Mouse (Mus musculus): ENCODE measurements around the gene Numb. TPM values are rescaled to one million over a fixed set of nuclear protein-coding genes. Genes with fewer than 3 reads are reported as not detected.

Gene Numb
- polyA plus RNA-seq, 1 experiment from 2014 or later, result 33.1 TPM

- no peaks in the 10 kb centered on the region for H3K27me3 ChIP-seq (replicated peaks; ENCODE audit: control insufficient read depth, insufficient read depth, low read length)
- WGBS, result 71% methylated on average over 3 of the region's 3 CpGs
Measured at GRCm38 (mm10) chr12:83830424-83830823, 91.3 kb downstream of the Numb start.

GRCm38 (mm10) chr12:83816616-83817015 is 105.1 kb downstream of the Numb start:
- Histone ChIP-seq H3K9ac (ENCODE audit: low read depth, low read length) (no peak overlapping the region), H3K27ac (replicated peaks; ENCODE audit: low read depth, low read length) (no peak overlapping the region), H3K36me3 (ENCODE audit: control insufficient read depth, insufficient read depth, low read length) (peaks cover 1% of the 10 kb centered on the region; the same call in 1 of the 2 replicates), H3K9me3 (ENCODE audit: control insufficient read depth, low read length) (no peaks in the 10 kb centered on the region), H3K4me1 (ENCODE audit: control insufficient read depth, insufficient read depth, low read length) (no peaks in the 10 kb centered on the region), H3K27me3 (replicated peaks; ENCODE audit: control insufficient read depth, insufficient read depth, low read length) (no peaks in the 10 kb centered on the region), H3K4me3 (ENCODE audit: low read depth, low read length) (no peak overlapping the region), H3K4me2 (ENCODE audit: low read depth, low read length) (no peak overlapping the region)
- no peak for ATAC-seq (ENCODE audit: low read depth)
- DNase-seq (ENCODE audit: low spot score), result no peak
- WGBS, result 82% methylated on average over 1 of the region's 1 CpGs

More at GRCm38 (mm10) chr12:83830424-83830823, 91.3 kb downstream of the Numb start:
- Histone ChIP-seq H3K27ac (replicated peaks; ENCODE audit: low read depth, low read length) (no peak overlapping the region), H3K9ac (ENCODE audit: low read depth, low read length) (no peak overlapping the region), H3K4me1 (ENCODE audit: control insufficient read depth, insufficient read depth, low read length) (no peaks in the 10 kb centered on the region), H3K4me3 (ENCODE audit: low read depth, low read length) (no peak overlapping the region), H3K9me3 (ENCODE audit: control insufficient read depth, low read length) (no peaks in the 10 kb centered on the region), H3K36me3 (ENCODE audit: control insufficient read depth, insufficient read depth, low read length) (peaks cover 35% of the 10 kb centered on the region), H3K4me2 (ENCODE audit: low read depth, low read length) (no peak overlapping the region)
- no peak for DNase-seq (ENCODE audit: low spot score)
- no peak for ATAC-seq (ENCODE audit: low read depth)

GRCm38 (mm10) chr12:83811901-83812300 is 109.8 kb downstream of the Numb start:
- ATAC-seq (ENCODE audit: low read depth), result no peak
- no peak for DNase-seq (ENCODE audit: low spot score)
- H3K9me3 ChIP-seq (ENCODE audit: control insufficient read depth, low read length), result no peaks in the 10 kb centered on the region
- H3K27ac ChIP-seq (replicated peaks; ENCODE audit: low read depth, low read length), result no peak overlapping the region
- no peak overlapping the region for H3K4me3 ChIP-seq (ENCODE audit: low read depth, low read length)
- 90% methylated on average over 3 of the region's 3 CpGs for WGBS
- no peak overlapping the region for H3K9ac ChIP-seq (ENCODE audit: low read depth, low read length)
- peaks cover 14% of the 10 kb centered on the region for H3K36me3 ChIP-seq (ENCODE audit: control insufficient read depth, insufficient read depth, low read length)
- no peaks in the 10 kb centered on the region for H3K27me3 ChIP-seq (replicated peaks; ENCODE audit: control insufficient read depth, insufficient read depth, low read length)
- no peaks in the 10 kb centered on the region for H3K4me1 ChIP-seq (ENCODE audit: control insufficient read depth, insufficient read depth, low read length)
- no peak overlapping the region for H3K4me2 ChIP-seq (ENCODE audit: low read depth, low read length)

GRCm38 (mm10) chr12:83803641-83804040 is 118.1 kb downstream of the Numb start:
- Histone ChIP-seq H3K27ac (replicated peaks; ENCODE audit: low read depth, low read length) (no peak overlapping the region), H3K4me1 (ENCODE audit: control insufficient read depth, insufficient read depth, low read length) (no peaks in the 10 kb centered on the region), H3K4me3 (ENCODE audit: low read depth, low read length) (no peak overlapping the region), H3K27me3 (replicated peaks; ENCODE audit: control insufficient read depth, insufficient read depth, low read length) (no peaks in the 10 kb centered on the region), H3K36me3 (ENCODE audit: control insufficient read depth, insufficient read depth, low read length) (peaks cover 84% of the 10 kb centered on the region), H3K9ac (ENCODE audit: low read depth, low read length) (no peak overlapping the region), H3K9me3 (ENCODE audit: control insufficient read depth, low read length) (peaks cover 5% of the 10 kb centered on the region; the same call in 1 of the 2 replicates), H3K4me2 (ENCODE audit: low read depth, low read length) (no peak overlapping the region)
- no peak for DNase-seq (ENCODE audit: low spot score)
- 86% methylated on average over 7 of the region's 7 CpGs for WGBS
- no peak for ATAC-seq (ENCODE audit: low read depth)

GRCm38 (mm10) chr12:83800943-83801342 is 120.8 kb downstream of the Numb start:
- 0 out of 2 replicates have a peak, but pooled peaks have one; percentile 41 for ATAC-seq (ENCODE audit: low read depth)
- no peaks in the 10 kb centered on the region for H3K27me3 ChIP-seq (replicated peaks; ENCODE audit: control insufficient read depth, insufficient read depth, low read length)
- peak; percentile 59 for DNase-seq (ENCODE audit: low spot score)
- H3K36me3 ChIP-seq (ENCODE audit: control insufficient read depth, insufficient read depth, low read length), result peaks cover 79% of the 10 kb centered on the region
- no peak overlapping the region for H3K4me2 ChIP-seq (ENCODE audit: low read depth, low read length)
- no peak overlapping the region for H3K9ac ChIP-seq (ENCODE audit: low read depth, low read length)
- H3K4me1 ChIP-seq (ENCODE audit: control insufficient read depth, insufficient read depth, low read length), result no peaks in the 10 kb centered on the region
- H3K9me3 ChIP-seq (ENCODE audit: control insufficient read depth, low read length), result no peaks in the 10 kb centered on the region
- no peak overlapping the region for H3K27ac ChIP-seq (replicated peaks; ENCODE audit: low read depth, low read length)
- no peak overlapping the region for H3K4me3 ChIP-seq (ENCODE audit: low read depth, low read length)
- 53% methylated on average over 9 of the region's 9 CpGs for WGBS

- Histone ChIP-seq H3K27ac (replicated peaks; ENCODE audit: low read depth, low read length) (no peak overlapping the region), H3K27me3 (replicated peaks; ENCODE audit: control insufficient read depth, insufficient read depth, low read length) (no peaks in the 10 kb centered on the region), H3K9me3 (ENCODE audit: control insufficient read depth, low read length) (no peaks in the 10 kb centered on the region), H3K36me3 (ENCODE audit: control insufficient read depth, insufficient read depth, low read length) (peaks cover 66% of the 10 kb centered on the region), H3K9ac (ENCODE audit: low read depth, low read length) (no peak overlapping the region), H3K4me2 (ENCODE audit: low read depth, low read length) (no peak overlapping the region), H3K4me3 (ENCODE audit: low read depth, low read length) (no peak overlapping the region), H3K4me1 (ENCODE audit: control insufficient read depth, insufficient read depth, low read length) (no peaks in the 10 kb centered on the region)
- WGBS, result 89% methylated on average over 5 of the region's 5 CpGs
- ATAC-seq (ENCODE audit: low read depth), result no peak
- no peak for DNase-seq (ENCODE audit: low spot score)
Measured at GRCm38 (mm10) chr12:83798313-83798712, 123.4 kb downstream of the Numb start.

GRCm38 (mm10) chr12:83795586-83795985 is 126.1 kb downstream of the Numb start:
- H3K36me3 ChIP-seq (ENCODE audit: control insufficient read depth, insufficient read depth, low read length), result peaks cover 56% of the 10 kb centered on the region
- ATAC-seq (ENCODE audit: low read depth) (no peak), DNase-seq (ENCODE audit: low spot score) (no peak)
- 95% methylated on average over 7 of the region's 7 CpGs for WGBS
- no peaks in the 10 kb centered on the region for H3K27me3 ChIP-seq (replicated peaks; ENCODE audit: control insufficient read depth, insufficient read depth, low read length)
- H3K4me2 ChIP-seq (ENCODE audit: low read depth, low read length), result no peak overlapping the region
- H3K27ac ChIP-seq (replicated peaks; ENCODE audit: low read depth, low read length), result no peak overlapping the region
- no peak overlapping the region for H3K9ac ChIP-seq (ENCODE audit: low read depth, low read length)
- no peaks in the 10 kb centered on the region for H3K4me1 ChIP-seq (ENCODE audit: control insufficient read depth, insufficient read depth, low read length)
- no peaks in the 10 kb centered on the region for H3K9me3 ChIP-seq (ENCODE audit: control insufficient read depth, low read length)
- H3K4me3 ChIP-seq (ENCODE audit: low read depth, low read length), result no peak overlapping the region

GRCm38 (mm10) chr12:83795051-83795450 is 126.7 kb downstream of the Numb start:
- ATAC-seq (ENCODE audit: low read depth), result no peak

GRCm38 (mm10) chr12:83792706-83793410 is 128.9 kb downstream of the Numb start:
- 0 out of 2 replicates have a peak, but pooled peaks cover 3% of the 10 kb centered on the region for H3K4me1 ChIP-seq (ENCODE audit: control insufficient read depth, insufficient read depth, low read length)
- WGBS, result 75% methylated on average over 10 of the region's 10 CpGs
- ATAC-seq (ENCODE audit: low read depth) (no peak), DNase-seq (ENCODE audit: low spot score) (no peak)
- peaks cover 33% of the 10 kb centered on the region for H3K36me3 ChIP-seq (ENCODE audit: control insufficient read depth, insufficient read depth, low read length)
- no peak overlapping the region for H3K4me3 ChIP-seq (ENCODE audit: low read depth, low read length)
- no peaks in the 10 kb centered on the region for H3K27me3 ChIP-seq (replicated peaks; ENCODE audit: control insufficient read depth, insufficient read depth, low read length)
- H3K4me2 ChIP-seq (ENCODE audit: low read depth, low read length), result no peak overlapping the region
- H3K9me3 ChIP-seq (ENCODE audit: control insufficient read depth, low read length), result no peaks in the 10 kb centered on the region
- H3K27ac ChIP-seq (replicated peaks; ENCODE audit: low read depth, low read length), result no peak overlapping the region
- no peak overlapping the region for H3K9ac ChIP-seq (ENCODE audit: low read depth, low read length)

More at GRCm38 (mm10) chr12:83795051-83795450, 126.7 kb downstream of the Numb start:
- no peak for DNase-seq (ENCODE audit: low spot score)
- Histone ChIP-seq H3K27ac (replicated peaks; ENCODE audit: low read depth, low read length) (no peak overlapping the region), H3K4me3 (ENCODE audit: low read depth, low read length) (no peak overlapping the region), H3K9ac (ENCODE audit: low read depth, low read length) (no peak overlapping the region), H3K36me3 (ENCODE audit: control insufficient read depth, insufficient read depth, low read length) (peaks cover 51% of the 10 kb centered on the region), H3K4me1 (ENCODE audit: control insufficient read depth, insufficient read depth, low read length) (no peaks in the 10 kb centered on the region), H3K4me2 (ENCODE audit: low read depth, low read length) (no peak overlapping the region), H3K9me3 (ENCODE audit: control insufficient read depth, low read length) (no peaks in the 10 kb centered on the region), H3K27me3 (replicated peaks; ENCODE audit: control insufficient read depth, insufficient read depth, low read length) (no peaks in the 10 kb centered on the region)
- WGBS, result 41% methylated on average over 2 of the region's 2 CpGs
